Mouse (Mus musculus) MEL (cell line): Measurements from ENCODE around the gene Hes3. TPM values are rescaled to one million over a fixed set of nuclear protein-coding genes. Genes with fewer than 3 reads are reported as not detected.

ENCODE experiments used
- DNase-seq: peaks from one replicate; pipeline ENCODE4 v3.0.0; 2011; ENCODE audit warnings: low read depth, low spot score
- H3K27ac ChIP-seq: 2 replicates; pipeline ENCODE4 v1.5.1; 2012; ENCODE audit warnings: low read depth, mild to moderate bottlenecking, control low read depth, low read length, moderate library complexity; ENCODE audit not compliant: control insufficient read depth
- H3K27me3 ChIP-seq, 2 experiments: fragments of 150-350 bp in 1 of 2; sonication (generic) in 1 of 2; 2 replicates each; pipeline ENCODE4 v1.6.1; 2012; ENCODE audit warnings: low read length in 2 of 2, mild to moderate bottlenecking in 2 of 2, improper control_type of control experiment in 1 of 2, moderate library complexity in 1 of 2; ENCODE audit not compliant: insufficient read depth in 2 of 2, control insufficient read depth in 1 of 2
- H3K36me3 ChIP-seq, 2 experiments: 2 replicates each; pipeline ENCODE4 v1.6.1; 2012 to 2014; ENCODE audit warnings: low read length in 2 of 2, improper control_type of control experiment in 1 of 2, inconsistent platforms in 1 of 2, mild to moderate bottlenecking in 1 of 2; ENCODE audit not compliant: insufficient read depth in 2 of 2, control insufficient read depth in 1 of 2
- H3K4me1 ChIP-seq, 2 experiments: fragments of 150-350 bp in 1 of 2; sonication (generic) in 1 of 2; 2 replicates each; pipeline ENCODE4 v1.6.1; 2012; ENCODE audit warnings: low read length in 2 of 2, improper control_type of control experiment in 1 of 2, mild to moderate bottlenecking in 1 of 2; ENCODE audit not compliant: insufficient read depth in 2 of 2, control insufficient read depth in 1 of 2
- H3K4me3 ChIP-seq, 2 experiments: fragments of 150-350 bp in 1 of 2; sonication (generic) in 1 of 2; 2 replicates each; pipeline ENCODE4 v1.5.1; 2012; ENCODE audit warnings: low read depth in 2 of 2, low read length in 2 of 2, mild to moderate bottlenecking in 2 of 2, moderate library complexity in 2 of 2, control low read depth in 1 of 2, improper control_type of control experiment in 1 of 2; ENCODE audit not compliant: control insufficient read depth in 1 of 2, insufficient read depth in 1 of 2
- H3K79me2 ChIP-seq: 2 replicates; pipeline ENCODE4 v1.6.1; 2012; ENCODE audit warnings: mild to moderate bottlenecking, low read length, moderate library complexity; ENCODE audit not compliant: control insufficient read depth, poor library complexity, insufficient read depth
- H3K9ac ChIP-seq: 2 replicates; pipeline ENCODE4 v1.6.1; 2012; ENCODE audit warnings: low read depth, mild to moderate bottlenecking, control low read depth, low read length, moderate library complexity; ENCODE audit not compliant: control insufficient read depth, poor library complexity, severe bottlenecking
- H3K9me3 ChIP-seq: fragments of 150-350 bp; sonication (generic); replicated peaks from 2 replicates; pipeline ENCODE4 v1.6.1; 2012; ENCODE audit warnings: mild to moderate bottlenecking, low read length, improper control_type of control experiment, moderate library complexity; ENCODE audit not compliant: insufficient read depth
- CHD2 ChIP-seq: IDR thresholded peaks from 2 replicates; pipeline ENCODE4 v1.6.1; 2011; ENCODE audit warnings: low read length, improper control_type of control experiment
- ETS1 ChIP-seq: IDR thresholded peaks from 2 replicates; pipeline ENCODE4 v1.6.1; 2012; ENCODE audit warnings: low read depth, mild to moderate bottlenecking, inconsistent platforms, low read length, improper control_type of control experiment, moderate library complexity
- GABPA ChIP-seq: IDR thresholded peaks from 2 replicates; pipeline ENCODE4 v1.6.1; 2012; ENCODE audit warnings: low read depth, mild to moderate bottlenecking, inconsistent platforms, low read length, improper control_type of control experiment, moderate library complexity
- HCFC1 ChIP-seq: IDR thresholded peaks from 2 replicates; pipeline ENCODE4 v1.6.1; 2012; ENCODE audit warnings: low read depth, mild to moderate bottlenecking, inconsistent platforms, low read length, improper control_type of control experiment, moderate library complexity
- JUND ChIP-seq: IDR thresholded peaks from 2 replicates; pipeline ENCODE4 v1.6.1; 2011; ENCODE audit warnings: low read depth, mild to moderate bottlenecking, improper control_type of control experiment, low read length
- KAT2A ChIP-seq: conservative IDR thresholded peaks from 2 replicates; pipeline ENCODE4 v1.6.1; 2012; ENCODE audit warnings: low read depth, low read length, improper control_type of control experiment, inconsistent platforms
- RAD21 ChIP-seq: IDR thresholded peaks from 2 replicates; pipeline ENCODE4 v1.6.1; 2011; ENCODE audit warnings: mild to moderate bottlenecking, low read depth, low read length, improper control_type of control experiment
- SMC3 ChIP-seq: IDR thresholded peaks from 2 replicates; pipeline ENCODE4 v1.6.1; 2011; ENCODE audit warnings: low read depth, low read length, improper control_type of control experiment
- TAL1 ChIP-seq: IDR thresholded peaks from 2 replicates; pipeline ENCODE4 v1.6.1; 2012; ENCODE audit warnings: mild to moderate bottlenecking, inconsistent platforms, low read length, moderate library complexity, mixed read lengths
- TCF12 ChIP-seq: IDR thresholded peaks from 2 replicates; pipeline ENCODE4 v1.6.1; 2014; ENCODE audit warnings: low read depth, mild to moderate bottlenecking, inconsistent platforms, low read length, improper control_type of control experiment, moderate library complexity
- USF1 ChIP-seq: IDR thresholded peaks from 2 replicates; pipeline ENCODE4 v1.6.1; 2014; ENCODE audit warnings: low read depth, mild to moderate bottlenecking, inconsistent platforms, low read length, improper control_type of control experiment, moderate library complexity
- USF2 ChIP-seq, 2 experiments: IDR thresholded peaks; 2 replicates each; pipeline ENCODE4 v1.6.1; 2011 to 2012; ENCODE audit warnings: improper control_type of control experiment in 2 of 2, low read length in 2 of 2, borderline replicate concordance in 1 of 2, inconsistent platforms in 1 of 2, low read depth in 1 of 2, mild to moderate bottlenecking in 1 of 2; ENCODE audit not compliant: insufficient read depth in 1 of 2
- ZKSCAN1 ChIP-seq: IDR thresholded peaks from 2 replicates; pipeline ENCODE4 v1.6.1; 2012; ENCODE audit warnings: low read depth, mild to moderate bottlenecking, inconsistent platforms, low read length, improper control_type of control experiment, moderate library complexity
- polyA plus RNA-seq, 2 experiments: library from polyadenylated mRNA; stranded (reverse) in 1 of 2; unstranded in 1 of 2; fragments of >175 nt in 1 of 2; fragments of >200 nt in 1 of 2; gene quantifications; 2 replicates each; pipeline versions ENCODE4 v1.2.1 to v1.2.4; 2012; ENCODE audit warnings: low replicate concordance in 2 of 2, low read depth in 1 of 2; ENCODE audit not compliant: insufficient read length in 2 of 2, insufficient read depth in 1 of 2, missing spikeins in 1 of 2
- total RNA-seq: library from RNA; depleted of rRNA; stranded (reverse); fragments of 300-350 nt; gene quantifications from 2 replicates; pipeline ENCODE4 v1.2.3, GENCODE M21; 2012

The Hes3 gene
- total and polyA plus RNA-seq, 3 experiments: 0.04 TPM; not detected in 2

DNA sequence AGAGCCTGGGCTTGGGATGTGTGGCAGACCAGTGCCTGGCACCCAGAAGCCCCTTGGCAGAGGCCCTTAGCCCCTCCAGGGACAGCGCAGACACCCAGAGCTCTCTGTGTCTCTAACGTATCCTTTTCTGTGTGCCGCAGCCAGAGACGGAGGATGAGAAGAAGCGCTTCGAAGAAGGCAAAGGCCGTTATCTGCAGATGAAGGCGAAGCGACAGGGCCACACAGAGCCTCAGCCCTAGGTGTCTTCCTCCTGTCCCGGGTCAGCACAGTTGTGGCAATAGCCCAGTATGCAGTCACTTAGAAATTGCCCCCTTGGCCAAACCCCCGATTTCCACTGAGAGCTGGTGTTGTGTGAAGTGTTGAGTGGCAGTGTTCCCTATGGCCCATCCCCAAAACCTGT lies 20.1 kb downstream of the Hes3 start:
- Histone ChIP-seq H3K4me3 (no peak overlapping the region), H3K9me3 (no peaks in the 10 kb centered on the region), H3K36me3 (no peaks in the 10 kb centered on the region), H3K79me2 (no peaks in the 10 kb centered on the region), H3K27ac (no peak overlapping the region), H3K9ac (no peak overlapping the region), H3K4me1 (no peaks in the 10 kb centered on the region), H3K27me3 (no peaks in the 10 kb centered on the region)
- no peak for TF ChIP-seq HCFC1
- TF ChIP-seq SMC3: no peak
- TF ChIP-seq RAD21: no peak
- TF ChIP-seq ETS1: no peak
- TF ChIP-seq TAL1: no peak
- TF ChIP-seq CHD2: no peak
- TF ChIP-seq KAT2A: no peak
- TF ChIP-seq JUND: no peak
- no peak for TF ChIP-seq TCF12
- no peak for TF ChIP-seq USF1
- no peak for DNase-seq

DNA sequence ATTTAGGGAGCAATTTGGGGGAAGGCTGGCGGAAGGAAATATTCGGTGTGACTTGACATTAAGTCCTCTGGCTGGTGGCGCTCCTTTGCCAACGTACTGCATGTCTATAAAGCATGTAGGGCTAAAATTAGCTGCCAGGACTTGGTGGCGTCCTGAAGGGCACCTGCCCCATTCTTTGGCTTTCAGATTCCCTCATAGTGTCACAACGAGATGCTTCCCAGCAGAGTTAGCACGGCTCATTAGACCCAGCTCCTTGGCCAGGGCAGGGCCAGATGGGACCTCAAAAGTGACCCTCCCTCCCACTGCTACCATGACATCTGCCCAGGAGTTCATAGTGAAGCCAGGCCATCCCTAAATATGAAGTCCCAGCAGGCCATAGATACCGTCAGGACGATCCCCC lies 20.9 kb downstream of the Hes3 start:
- no peak overlapping the region for H3K4me3 ChIP-seq
- no peaks in the 10 kb centered on the region for H3K27me3 ChIP-seq
- H3K36me3 ChIP-seq: no peaks in the 10 kb centered on the region
- H3K4me1 ChIP-seq: no peaks in the 10 kb centered on the region
- H3K79me2 ChIP-seq: no peaks in the 10 kb centered on the region
- no peak overlapping the region for H3K27ac ChIP-seq
- DNase-seq: no peak
- H3K9me3 ChIP-seq: no peaks in the 10 kb centered on the region
- no peak for TF ChIP-seq USF2 (IDR thresholded peaks at IDR 0.05; ENCODE audit: borderline replicate concordance in 1 of 2, insufficient read depth in 1 of 2, low read depth in 1 of 2, low read length in 2 of 2)
- no peak overlapping the region for H3K9ac ChIP-seq

GRCm38 (mm10) chr4:152269967-152270366 lies 21.5 kb downstream of the Hes3 start:
- Histone ChIP-seq H3K79me2 (no peaks in the 10 kb centered on the region), H3K9ac (no peak overlapping the region), H3K4me3 (no peak overlapping the region), H3K4me1 (no peaks in the 10 kb centered on the region), H3K9me3 (no peaks in the 10 kb centered on the region), H3K36me3 (no peaks in the 10 kb centered on the region), H3K27me3 (no peaks in the 10 kb centered on the region), H3K27ac (no peak overlapping the region)
- TF ChIP-seq ZKSCAN1: no peak
- TF ChIP-seq GABPA: no peak
- no peak for DNase-seq
